In genomic region chr16:62449735-62450134, GRCm38 (mm10) we compare ENCODE assay signal across 16 mouse cellular contexts.
"Had no signal": no experiment of that assay in that cellular context is flagged by ENCODE, and none has a peak within 500 bp of the region (broad histone marks: within the 10 kb centered on the region; RNA-seq: fewer than 3 reads in every experiment).

No protein-coding gene starts in this region.

- H3K4me2 ChIP-seq: neural tube, embryonic 12.5 days; neural tube, embryonic 13.5 days; stomach, embryonic 15.5 days had no signal

- H3K36me3 ChIP-seq: neural tube, embryonic 12.5 days; neural tube, embryonic 13.5 days; stomach, embryonic 15.5 days had no signal

- DNase-seq: retina, postnatal 1 day; right cerebral cortex, adult 18-20 months; right cerebral cortex, postnatal 14 days; right cerebral cortex, postnatal 25 days; right cerebral cortex, postnatal 4 days; spleen, adult 18-20 months; thymus, adult 18-20 months; thymus, adult 2 months; thymus, postnatal 14 days; thymus, postnatal 25 days; thymus, postnatal 36 days; thymus, postnatal 4 days had no signal

- H3K9me3 ChIP-seq: neural tube, embryonic 12.5 days; neural tube, embryonic 13.5 days; stomach, embryonic 15.5 days had no signal

- H3K27ac ChIP-seq: neural tube, embryonic 12.5 days; neural tube, embryonic 13.5 days; stomach, embryonic 15.5 days; stomach, postnatal 0 days had no signal

- H3K9ac ChIP-seq: neural tube, embryonic 12.5 days; neural tube, embryonic 13.5 days; stomach, embryonic 15.5 days had no signal

- H3K4me3 ChIP-seq: neural tube, embryonic 12.5 days; neural tube, embryonic 13.5 days; stomach, embryonic 15.5 days had no signal

- H3K4me1 ChIP-seq: neural tube, embryonic 12.5 days; neural tube, embryonic 13.5 days; stomach, embryonic 15.5 days had no signal

- H3K27me3 ChIP-seq: neural tube, embryonic 12.5 days; neural tube, embryonic 13.5 days; stomach, embryonic 15.5 days had no signal
